Mouse (Mus musculus) CH12.LX (cell line): ENCODE data around the gene Ap2s1.

Experiments used
- CTCF ChIP-seq, 2 experiments: IDR thresholded peaks in 1 of 2; conservative IDR thresholded peaks in 1 of 2; 2 replicates each; pipeline ENCODE4 v1.5.1; 2011 to 2012; ENCODE audit warnings: low read depth in 2 of 2, low read length in 2 of 2, improper control_type of control experiment in 1 of 2, inconsistent platforms in 1 of 2, mild to moderate bottlenecking in 1 of 2, moderate library complexity in 1 of 2
- SMC3 ChIP-seq: IDR thresholded peaks from 2 replicates; pipeline ENCODE4 v1.6.1; 2011; ENCODE audit warnings: low read depth, low read length, improper control_type of control experiment

DNA sequence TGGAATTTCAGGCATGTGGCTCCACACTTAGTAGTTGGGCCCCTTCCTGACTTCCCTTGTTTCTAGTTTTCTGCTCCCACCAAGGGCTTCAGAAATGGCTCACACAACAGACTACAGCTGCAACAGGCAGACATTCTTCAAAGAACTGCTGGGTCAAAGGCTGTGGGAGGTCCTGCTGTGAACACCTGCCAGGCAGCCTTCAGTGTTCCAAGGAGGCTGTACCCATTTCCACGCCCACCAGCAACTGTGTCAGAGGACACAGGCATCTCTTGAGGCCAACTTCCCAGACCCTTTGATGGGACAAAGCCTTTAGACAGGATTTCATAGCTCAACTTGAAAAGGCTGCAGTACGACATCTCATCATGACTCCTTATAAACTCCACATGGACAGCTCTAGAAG is 28.2 kb downstream of the Ap2s1 start:
- no peak for TF ChIP-seq CTCF (conservative IDR thresholded peaks at IDR 0.05 in 1 of 2, IDR thresholded peaks at IDR 0.05 in 1 of 2; ENCODE audit: low read depth in 2 of 2, low read length in 2 of 2)
- TF ChIP-seq SMC3: no peak
